Mouse (Mus musculus) left cerebral cortex, postnatal 25 days (tissue): Measurements from ENCODE around the gene Mrgbp. TPM values are rescaled to one million over a fixed set of nuclear protein-coding genes. Genes with fewer than 3 reads are reported as not detected.

Experiments used
- DNase-seq, 2 experiments: peaks; one replicate each; pipeline ENCODE4 v3.0.0; 2022; ENCODE audit warnings: low spot score in 2 of 2, mixed read lengths in 1 of 2
- intact Hi-C: fragments of 180-260 bp; cut with DNase I; formaldehyde crosslinking; loops from one replicate; pipeline ENCODE4 v1.15.1; 2025
- total RNA-seq, 2 experiments: library from RNA; stranded (reverse); gene quantifications; 2 replicates each; pipeline ENCODE4 v1.2.3; 2021

The Mrgbp gene
- total RNA-seq, 2 experiments from 2014 or later, result 15.5 to 20.1 TPM

- intact Hi-C loops, result no loop called here
- no peak for DNase-seq
Measured at GRCm38 (mm10) chr2:180583154-180583507, 2.0 kb downstream of the Mrgbp start.

DNA sequence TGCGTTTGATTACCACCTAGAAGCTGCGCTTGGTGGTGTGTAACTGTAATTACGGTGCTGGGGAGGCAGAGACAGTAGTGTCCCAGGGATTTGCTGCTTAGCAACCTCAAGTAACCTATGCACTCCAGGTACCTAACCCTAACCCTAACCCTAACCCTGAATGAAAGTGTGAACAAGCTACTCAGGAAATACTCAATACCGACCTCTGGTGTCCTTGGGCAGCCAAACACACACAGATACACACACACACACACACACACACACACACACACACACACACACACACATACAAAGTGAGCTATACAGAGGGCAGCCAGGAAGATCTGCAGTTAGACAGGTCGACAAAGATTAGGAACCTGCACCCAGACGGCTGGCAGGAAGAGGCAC, 7.6 kb downstream of the Mrgbp start:
- intact Hi-C loops, result loop anchor here (5.0 kb wide), 1 partner anchor 59 kb away; no protein-coding TSS in a partner anchor
- no peak for DNase-seq

DNA sequence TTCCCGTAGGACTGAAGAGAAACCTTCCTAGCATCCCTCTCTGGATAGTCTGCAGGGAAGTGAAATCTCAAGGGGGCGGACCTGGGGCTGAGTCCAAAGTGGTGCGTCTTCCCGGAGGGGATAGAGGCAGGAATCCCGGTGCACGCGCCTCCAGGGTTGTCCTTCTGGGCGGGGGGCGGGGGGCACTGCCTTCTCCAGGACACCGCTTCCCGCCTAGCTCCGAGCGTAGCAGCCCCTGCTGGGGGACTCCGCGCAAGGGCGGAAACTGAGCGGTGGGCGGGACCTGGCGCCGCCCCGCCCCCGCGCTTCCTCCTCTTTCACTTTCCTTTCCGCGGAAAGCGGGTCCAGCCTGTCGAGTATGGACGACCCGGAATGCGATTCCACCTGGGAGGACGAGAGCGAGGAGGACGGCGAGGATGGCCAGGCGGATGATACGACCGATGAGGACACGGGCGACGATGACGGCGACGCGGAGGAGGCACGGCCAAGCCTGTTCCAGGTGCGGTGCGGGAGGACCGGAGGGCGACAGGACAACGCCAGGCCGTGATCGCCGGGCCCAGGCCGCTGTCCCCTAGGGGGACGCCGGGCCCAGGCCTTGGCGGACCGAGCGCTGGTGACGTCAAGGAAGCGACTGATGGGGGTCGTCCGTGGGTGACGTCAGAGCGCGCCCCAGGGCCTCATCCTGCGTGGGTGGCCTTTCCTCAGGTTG, 8.2 kb downstream of the Mrgbp start, which contains the start of gene Ogfr:
TSS of gene Ogfr (plus strand) at position 123 of the 709 bp plus-strand sequence.
- intact Hi-C loops, result loop anchor here (5.0 kb wide), 1 partner anchor 58 kb away; no protein-coding TSS in a partner anchor
- peak; percentile 83 to 84 for DNase-seq

DNA sequence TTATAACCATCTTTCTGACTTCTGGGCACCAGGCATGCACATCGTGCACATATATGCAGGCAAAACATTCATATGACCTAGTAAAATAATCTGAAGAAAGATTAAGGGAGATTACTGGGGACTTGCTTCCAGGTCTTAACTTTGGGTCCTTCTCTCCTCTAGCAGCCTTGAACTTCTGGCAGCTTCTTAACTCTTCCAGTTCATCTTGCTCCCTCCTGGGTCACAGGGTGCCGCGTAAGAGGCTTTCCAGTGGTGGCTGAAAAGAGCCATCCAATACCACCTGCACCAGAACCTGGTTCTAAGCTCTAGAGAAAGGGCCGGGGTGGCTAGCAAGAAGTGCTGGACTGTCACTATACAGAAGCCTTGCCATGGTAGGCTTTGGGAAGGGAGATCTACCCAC, 16.4 kb downstream of the Mrgbp start, which contains the start of gene Col9a3:
TSS of gene Col9a3 (plus strand) at position 301 of the 400 bp plus-strand sequence.
- intact Hi-C loops, result no loop called here
- DNase-seq, result no peak

DNA sequence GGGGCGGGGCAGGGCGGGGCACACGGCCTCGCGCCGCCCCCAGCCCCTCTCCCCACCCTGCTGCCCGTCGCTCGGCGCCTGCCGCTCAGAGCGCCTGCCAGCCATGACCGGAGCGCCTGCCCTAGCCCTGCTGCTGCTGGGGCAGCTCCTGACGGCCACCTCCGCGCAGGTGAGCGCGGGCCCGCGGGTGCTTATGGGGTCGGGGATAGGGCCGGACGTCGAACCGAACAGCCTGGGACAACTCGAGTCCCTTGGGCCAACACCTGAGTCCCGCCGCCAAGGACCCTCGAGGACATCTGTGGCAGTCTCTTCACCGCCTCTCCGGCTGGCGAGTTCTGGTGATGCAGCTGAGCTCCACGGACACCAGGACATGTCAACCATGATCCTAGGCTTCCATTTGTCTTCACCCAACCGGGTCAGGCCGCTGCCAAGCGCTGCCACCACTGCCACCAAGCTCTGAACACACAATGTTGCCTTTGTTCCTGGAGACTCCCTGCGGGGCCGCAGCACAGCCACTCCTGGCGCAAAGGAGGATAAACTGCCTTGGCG, 17.1 kb downstream of the Mrgbp start:
- intact Hi-C loops, result no loop called here
- DNase-seq, result no peak

GRCm38 (mm10) chr2:180600569-180601021, 19.5 kb downstream of the Mrgbp start:
- no peak for DNase-seq
- intact Hi-C loops, result no loop called here

DNA sequence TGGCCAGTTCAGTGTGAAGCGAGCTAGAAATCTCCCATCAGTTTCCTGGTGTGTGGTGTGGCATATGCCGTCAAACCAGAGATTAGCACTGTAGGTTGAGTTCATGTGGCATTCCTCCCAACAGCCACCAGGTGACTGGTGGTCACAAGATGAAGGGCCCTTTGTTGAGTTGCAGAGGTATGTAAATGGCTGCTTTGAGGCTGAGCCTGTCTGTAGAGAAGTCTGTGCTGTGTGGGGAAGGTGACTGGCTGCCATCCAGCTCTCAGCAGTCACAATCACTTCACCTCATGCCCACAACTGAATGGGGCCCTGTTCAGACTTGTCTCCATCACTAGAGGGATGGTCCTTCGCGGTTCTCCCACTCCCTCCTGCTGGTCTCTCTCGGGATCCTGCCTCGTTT, 23.7 kb downstream of the Mrgbp start:
- no peak for DNase-seq
- intact Hi-C loops, result no loop called here

DNA sequence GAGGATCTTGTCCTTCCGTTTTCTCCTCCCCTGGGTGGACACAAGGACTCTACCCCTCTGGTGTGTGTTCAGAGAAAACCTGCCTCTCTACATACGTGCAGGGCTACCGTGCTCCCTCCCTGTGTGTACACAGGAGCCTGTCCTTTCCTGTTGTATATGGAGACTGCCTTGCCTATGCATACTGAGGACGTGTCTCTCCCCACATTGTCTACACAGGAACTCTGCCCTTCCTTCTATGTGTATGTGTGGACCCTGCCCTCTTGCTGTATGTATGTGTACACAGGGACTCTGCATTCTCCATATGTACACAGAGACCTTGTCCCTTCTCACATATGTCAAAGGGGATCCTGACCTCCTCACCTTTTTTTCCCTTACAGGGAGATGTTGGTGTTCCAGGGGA, 29.2 kb downstream of the Mrgbp start:
- DNase-seq, result no peak
- intact Hi-C loops, result no loop called here

DNA sequence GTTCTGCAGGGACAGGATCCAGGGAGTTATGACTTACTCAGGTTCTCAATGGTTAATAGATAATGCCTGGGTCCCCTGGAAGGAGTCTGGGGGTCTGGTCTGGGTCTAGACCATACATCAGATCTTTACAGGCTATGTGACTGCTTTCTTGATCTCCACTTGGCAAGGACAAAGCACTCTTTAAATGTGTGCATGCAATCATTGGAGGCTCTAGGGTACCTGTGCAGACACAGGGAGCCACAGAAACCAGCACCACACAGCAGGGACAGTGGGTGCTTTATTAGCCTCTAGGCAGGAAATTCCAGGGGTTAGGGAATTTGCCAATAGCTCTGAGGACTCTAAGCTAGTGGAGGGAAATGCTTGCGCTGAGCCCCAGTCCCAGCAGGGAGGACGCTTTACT, 30.8 kb downstream of the Mrgbp start:
- intact Hi-C loops, result no loop called here
- DNase-seq, result no peak

Other genes with a start within 250 kb of the Mrgbp start
- gene Gata5, start 246.6 kb upstream of the Mrgbp start, total RNA-seq, result not detected
- 1 to 10 TPM in 1 of 2 experiments, under 1 TPM in 1; 0.94 to 1.5 TPM for gene Slco4a1, start 125.1 kb upstream of the Mrgbp start, total RNA-seq
- 1 to 10 TPM; 7.1 to 9.2 TPM for gene Ntsr1, start 81.3 kb upstream of the Mrgbp start, total RNA-seq
- gene Ogfr, start 7.9 kb downstream of the Mrgbp start, total RNA-seq, result 10 to 100 TPM; 41.6 to 41.8 TPM
- gene Col9a3, start 16.5 kb downstream of the Mrgbp start, total RNA-seq, result 10 to 100 TPM; 11.0 to 12.7 TPM
- 1 to 10 TPM; 1.5 to 1.7 TPM for gene Tcfl5, start 61.4 kb downstream of the Mrgbp start, total RNA-seq
- gene Dido1, start 128.7 kb downstream of the Mrgbp start, total RNA-seq, result 10 to 100 TPM; 54.3 to 55.6 TPM
- gene Gid8, start 128.8 kb downstream of the Mrgbp start, total RNA-seq, result 10 to 100 TPM; 62.4 to 64.9 TPM
- gene Slc17a9, start 144.0 kb downstream of the Mrgbp start, total RNA-seq, result under 1 TPM; 0.30 to 0.53 TPM
- gene Bhlhe23, start 195.6 kb downstream of the Mrgbp start, total RNA-seq, result under 1 TPM in 1 of 2 experiments, not detected in 1; 0.16 TPM